Mouse (Mus musculus) forebrain, postnatal 0 days (tissue): ENCODE data around the gene Ptprk. TPM values are rescaled to one million over a fixed set of nuclear protein-coding genes. Genes with fewer than 3 reads are reported as not detected.

Source experiments
- ATAC-seq: fragments of 200-750 bp; cut with Nextera tagmentation; 2 replicates; pipeline ENCODE4 v1.8.0; 2017; ENCODE audit warnings: mild to moderate bottlenecking, moderate library complexity
- DNase-seq: peaks from one replicate; pipeline ENCODE4 v3.0.0-alpha.2; 2015
- H3K27ac ChIP-seq: fragments of 300-500 bp; sonication (generic); 2 replicates; pipeline ENCODE4 v1.5.1; 2014; ENCODE audit warnings: low read depth, mild to moderate bottlenecking, antibody characterized with exemption, low read length, moderate library complexity, mixed read lengths
- H3K27me3 ChIP-seq: fragments of 300-500 bp; sonication (generic); 2 replicates; pipeline ENCODE4 v1.6.1; 2014; ENCODE audit warnings: mild to moderate bottlenecking, low read length, mixed read lengths; ENCODE audit not compliant: insufficient read depth
- H3K36me3 ChIP-seq: fragments of 300-500 bp; sonication (generic); 2 replicates; pipeline ENCODE4 v1.6.1; 2014; ENCODE audit warnings: mild to moderate bottlenecking, moderate library complexity; ENCODE audit not compliant: insufficient read depth
- H3K4me1 ChIP-seq: fragments of 300-500 bp; sonication (generic); 2 replicates; pipeline ENCODE4 v1.6.1; 2014; ENCODE audit warnings: antibody characterized with exemption; ENCODE audit not compliant: insufficient read depth
- H3K4me2 ChIP-seq: fragments of 300-500 bp; sonication (generic); 2 replicates; pipeline ENCODE4 v1.6.1; 2014; ENCODE audit warnings: low read depth, mild to moderate bottlenecking, moderate library complexity
- H3K4me3 ChIP-seq: fragments of 300-500 bp; sonication (generic); 2 replicates; pipeline ENCODE4 v1.5.1; 2014; ENCODE audit warnings: low read depth, low read length, mixed read lengths
- H3K9ac ChIP-seq: fragments of 300-500 bp; sonication (generic); 2 replicates; pipeline ENCODE4 v1.6.1; 2014; ENCODE audit warnings: mild to moderate bottlenecking
- H3K9me3 ChIP-seq: fragments of 300-500 bp; sonication (generic); 2 replicates; pipeline ENCODE4 v1.6.1; 2016; ENCODE audit warnings: low read length
- CTCF ChIP-seq: sonication (generic); IDR thresholded peaks from 2 replicates; pipeline ENCODE4 v1.5.1; 2016; ENCODE audit warnings: antibody characterized with exemption, control low read depth, low read depth
- WGBS: fragments of 180-500 bp; shearing (Covaris S2); extraction: QIAGEN DNeasy Blood & Tissue Kit; methylation state at CpG from one replicate; pipeline ENCODE4 v1.1.7; 2014; 5-methylcytosine and 5-hydroxymethylcytosine counted together
- polyA plus RNA-seq: library from polyadenylated mRNA; unstranded; fragments of >200 nt; fragmentation: Nextera tagmentation; extraction: Ambion mirVana; gene quantifications from 2 replicates; pipeline ENCODE4 v1.2.1, GENCODE M21; 2015
- total RNA-seq: library from RNA; depleted of rRNA; stranded (reverse); fragments of >200 nt; gene quantifications from 2 replicates; pipeline ENCODE4 v1.2.3, GENCODE M21; 2014

The Ptprk gene
- total and polyA plus RNA-seq, 2 experiments from 2014 or later = 27.1 to 66.8 TPM

DNA sequence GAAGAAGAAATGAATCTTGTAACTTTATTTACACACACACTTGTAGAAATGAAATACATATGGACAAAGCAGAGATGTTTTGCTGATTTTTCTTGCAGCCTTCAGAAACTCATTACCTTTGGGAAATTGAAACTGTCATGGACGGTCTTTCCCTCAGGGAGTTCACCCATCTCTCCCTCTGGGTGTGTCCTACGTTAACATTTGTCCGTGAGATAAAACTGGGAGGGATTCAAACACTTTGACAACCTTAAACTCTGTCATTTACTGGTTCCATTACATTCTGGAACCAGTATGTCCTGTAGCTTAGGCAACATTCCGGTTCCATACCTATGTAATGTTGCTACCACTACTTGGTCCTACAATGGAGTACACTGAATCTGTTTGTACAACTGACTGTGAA lies 513.8 kb downstream of the Ptprk start:
- no peaks in the 10 kb centered on the region for H3K4me1 ChIP-seq
- ATAC-seq (no peak), DNase-seq (no peak)
- H3K4me3 ChIP-seq = no peak overlapping the region
- H3K4me2 ChIP-seq = no peak overlapping the region
- H3K27ac ChIP-seq = no peak overlapping the region
- no peaks in the 10 kb centered on the region for H3K27me3 ChIP-seq
- H3K36me3 ChIP-seq = peaks cover 4% of the 10 kb centered on the region; the same call in 1 of the 2 replicates
- no peak overlapping the region for H3K9ac ChIP-seq
- no peak for TF ChIP-seq CTCF
- 90% methylated on average over 4 of the region's 4 CpGs for WGBS
- H3K9me3 ChIP-seq = no peaks in the 10 kb centered on the region

DNA sequence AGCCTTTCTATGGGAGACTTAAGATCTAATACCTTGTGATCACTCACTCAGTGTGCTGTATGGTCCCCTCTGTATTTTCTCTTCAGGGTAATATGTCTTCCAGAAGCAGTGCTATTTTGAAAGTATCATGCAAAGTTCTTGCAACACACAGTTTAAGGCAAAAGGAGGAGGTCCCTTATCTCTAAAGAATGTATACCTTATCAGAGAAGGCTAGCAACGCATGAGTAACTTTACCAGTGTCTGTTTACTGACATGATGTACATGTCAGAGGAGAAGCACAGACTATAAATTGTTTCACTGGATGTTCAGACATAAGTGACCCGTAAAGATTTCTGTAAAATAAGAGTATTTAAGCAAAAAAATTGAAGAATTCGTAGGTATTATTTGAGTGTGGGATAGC lies 516.2 kb downstream of the Ptprk start:
- no peak for TF ChIP-seq CTCF
- Histone ChIP-seq H3K4me1 (no peaks in the 10 kb centered on the region), H3K27me3 (no peaks in the 10 kb centered on the region), H3K27ac (no peak overlapping the region), H3K4me2 (no peak overlapping the region), H3K36me3 (peaks cover 4% of the 10 kb centered on the region; the same call in 1 of the 2 replicates), H3K9me3 (no peaks in the 10 kb centered on the region), H3K4me3 (no peak overlapping the region), H3K9ac (no peak overlapping the region)
- WGBS = 91% methylated on average over 3 of the region's 3 CpGs
- no peak for DNase-seq
- no peak for ATAC-seq

DNA sequence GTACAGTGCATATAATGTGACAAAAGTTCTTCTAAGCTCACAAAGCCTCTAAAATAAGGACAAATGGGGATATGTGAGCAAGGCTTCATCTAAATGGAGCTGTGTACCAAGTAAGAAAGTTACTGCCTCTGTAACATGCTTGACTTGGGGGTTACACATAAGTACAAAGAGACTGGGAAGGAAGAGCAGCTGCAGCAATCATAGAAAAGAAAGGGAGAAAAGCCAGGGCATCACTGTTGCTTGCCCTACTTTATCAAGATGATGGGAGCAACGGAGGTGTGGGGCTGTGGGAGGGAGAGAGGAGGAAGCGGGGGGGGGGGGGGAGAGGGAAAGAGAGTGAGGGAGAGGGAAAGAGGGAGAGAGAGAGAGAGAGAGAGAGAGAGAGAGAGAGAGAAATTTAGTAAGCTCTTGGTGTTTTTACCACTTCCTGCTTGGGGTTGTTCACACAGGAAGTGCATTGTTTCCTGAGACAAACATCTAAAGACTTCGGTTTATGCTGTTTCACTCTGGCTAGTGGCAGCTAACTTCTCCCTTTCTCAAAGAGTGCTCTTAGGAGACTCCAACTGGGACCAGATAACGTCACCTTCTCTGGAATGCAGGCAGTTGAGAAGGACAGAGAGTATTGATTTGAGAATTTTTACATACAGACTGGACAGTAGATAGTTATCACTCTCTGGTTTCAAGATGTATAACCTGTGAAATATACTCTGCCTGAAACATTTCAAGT lies 519.1 kb downstream of the Ptprk start:
- no peak overlapping the region for H3K9ac ChIP-seq
- no peak for TF ChIP-seq CTCF

DNA sequence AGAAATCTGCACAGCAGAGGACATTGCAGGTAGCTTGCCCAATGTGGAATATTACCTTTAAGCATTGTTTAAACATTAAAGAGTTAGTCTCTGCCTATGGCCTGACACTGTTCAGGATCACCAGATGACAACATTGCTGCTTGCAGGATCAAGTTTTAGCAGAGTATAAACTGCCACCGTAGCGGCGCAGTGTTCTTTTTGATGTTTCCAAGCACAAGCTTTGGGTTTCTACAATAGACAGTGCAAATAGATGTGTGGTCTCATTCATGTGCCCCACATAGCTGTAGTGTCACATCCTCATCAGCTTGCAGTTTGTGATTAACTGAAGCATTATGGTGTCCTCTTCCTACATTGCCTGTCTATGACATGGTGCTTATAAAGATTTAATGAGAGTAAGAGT lies 522.3 kb downstream of the Ptprk start:
- H3K9me3 ChIP-seq = no peaks in the 10 kb centered on the region
- no peak overlapping the region for H3K4me3 ChIP-seq
- no peak overlapping the region for H3K9ac ChIP-seq
- 91% methylated on average over 3 of the region's 3 CpGs for WGBS
- H3K27me3 ChIP-seq = no peaks in the 10 kb centered on the region
- TF ChIP-seq CTCF = no peak
- no peaks in the 10 kb centered on the region for H3K4me1 ChIP-seq
- ATAC-seq = no peak
- no peak for DNase-seq
- H3K4me2 ChIP-seq = no peak overlapping the region
- H3K36me3 ChIP-seq = no peaks in the 10 kb centered on the region
- no peak overlapping the region for H3K27ac ChIP-seq

More for the DNA sequence above, 519.1 kb downstream of the Ptprk start:
- Histone ChIP-seq H3K4me2 (no peak overlapping the region), H3K4me3 (no peak overlapping the region), H3K36me3 (peaks cover 4% of the 10 kb centered on the region; the same call in 1 of the 2 replicates), H3K4me1 (no peaks in the 10 kb centered on the region), H3K27ac (no peak overlapping the region), H3K9me3 (no peaks in the 10 kb centered on the region), H3K27me3 (no peaks in the 10 kb centered on the region)
- no peak for DNase-seq
- WGBS = 75% methylated on average over 3 of the region's 4 CpGs
- ATAC-seq = no peak

DNA sequence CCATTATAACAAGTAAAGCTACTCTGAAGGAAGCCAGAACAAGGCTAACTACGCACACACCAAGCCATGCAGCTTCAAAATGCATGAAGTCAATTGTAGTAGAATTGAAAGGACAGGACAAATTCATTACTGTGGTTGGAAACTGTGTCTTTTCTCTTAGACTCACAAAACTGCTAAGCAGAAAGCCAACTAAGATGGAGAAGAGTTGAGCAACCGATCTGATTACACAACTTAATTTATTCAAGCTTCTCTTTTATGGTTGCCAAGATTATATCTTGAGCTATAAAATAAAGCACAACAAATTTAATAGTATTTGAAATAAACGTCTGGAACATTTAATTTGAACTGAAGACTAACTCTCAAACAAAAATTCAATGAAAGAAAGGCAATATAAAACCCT lies 534.5 kb downstream of the Ptprk start:
- 60% methylated on average over 3 of the region's 3 CpGs for whole genome bisulfite sequencing
- Histone ChIP-seq H3K4me2 (no peak overlapping the region), H3K27me3 (no peaks in the 10 kb centered on the region)

DNA sequence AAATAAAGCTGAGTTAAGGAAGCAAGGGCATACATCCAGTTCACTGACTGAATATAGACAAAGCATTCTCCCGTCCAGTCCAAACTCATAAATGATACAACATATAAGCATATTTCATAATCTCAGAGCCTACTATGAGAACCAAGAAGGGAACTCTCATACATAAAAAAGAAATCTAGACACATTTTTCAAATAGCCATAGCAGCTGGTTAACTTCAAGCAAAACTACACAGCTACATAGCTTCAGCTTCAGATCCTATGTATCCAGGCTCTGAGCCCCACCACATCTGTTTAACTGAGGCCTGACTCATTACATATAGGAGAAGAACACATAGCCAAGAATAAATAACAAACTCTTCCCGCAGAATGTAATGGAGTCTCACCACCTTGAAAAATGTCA lies 539.8 kb downstream of the Ptprk start:
- no peaks in the 10 kb centered on the region for H3K27me3 ChIP-seq
- no peaks in the 10 kb centered on the region for H3K36me3 ChIP-seq
- no peaks in the 10 kb centered on the region for H3K9me3 ChIP-seq
- no peak for ATAC-seq
- H3K27ac ChIP-seq = no peak overlapping the region
- no peak overlapping the region for H3K4me2 ChIP-seq
- no peak for TF ChIP-seq CTCF
- no peak for DNase-seq
- no peak overlapping the region for H3K4me3 ChIP-seq
- H3K4me1 ChIP-seq = no peaks in the 10 kb centered on the region
- 86% methylated on average over 2 of the region's 2 CpGs for WGBS
- no peak overlapping the region for H3K9ac ChIP-seq

More for the DNA sequence above, 534.5 kb downstream of the Ptprk start:
- TF ChIP-seq CTCF = no peak
- Histone ChIP-seq H3K4me1 (no peaks in the 10 kb centered on the region), H3K9me3 (no peaks in the 10 kb centered on the region), H3K4me3 (no peak overlapping the region), H3K9ac (no peak overlapping the region), H3K36me3 (no peaks in the 10 kb centered on the region), H3K27ac (no peak overlapping the region)
- DNase-seq (no peak), ATAC-seq (no peak)

DNA sequence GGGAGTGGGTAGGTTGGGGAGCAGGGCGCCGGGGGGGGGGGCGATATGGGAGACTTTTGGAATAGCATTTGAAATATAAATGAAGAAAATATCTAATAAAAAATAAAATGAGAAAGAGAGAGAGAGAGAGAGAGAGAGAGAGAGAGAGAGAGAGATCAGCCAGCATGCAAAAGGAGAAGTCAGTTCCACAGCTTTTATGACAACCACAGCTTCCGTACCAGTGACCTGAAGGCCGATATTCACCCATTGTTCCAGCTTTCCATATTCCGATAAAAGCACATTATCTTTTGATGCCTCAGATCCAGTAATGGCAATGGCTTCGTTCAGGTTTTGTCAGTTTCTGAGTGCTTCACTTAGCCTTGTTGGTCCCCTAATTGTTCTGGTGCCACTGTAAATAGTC lies 542.6 kb downstream of the Ptprk start:
- no peaks in the 10 kb centered on the region for H3K9me3 ChIP-seq
- H3K4me2 ChIP-seq = no peak overlapping the region
- H3K36me3 ChIP-seq = no peaks in the 10 kb centered on the region
- H3K4me3 ChIP-seq = no peak overlapping the region
- no peaks in the 10 kb centered on the region for H3K27me3 ChIP-seq
- H3K27ac ChIP-seq = no peak overlapping the region
- DNase-seq = no peak
- no peak for TF ChIP-seq CTCF
- 97% methylated on average over 7 of the region's 7 CpGs for WGBS
- no peak overlapping the region for H3K9ac ChIP-seq
- H3K4me1 ChIP-seq = no peaks in the 10 kb centered on the region
- no peak for ATAC-seq
